Mouse (Mus musculus): Measurements from ENCODE around the gene Timm29. TPM values are rescaled to one million over a fixed set of nuclear protein-coding genes. Genes with fewer than 3 reads are reported as not detected.
A peak's percentile ranks its signal among the peaks of the same experiment; 100 is the strongest.

Gene Timm29
- polyA plus RNA-seq, 1 experiment from 2014 or later = 63.8 TPM

GRCm38 (mm10) chr9:21635639-21636038 lies 43.1 kb downstream of the Timm29 start:
- 92% methylated on average over 7 of the region's 7 CpGs for WGBS
- ATAC-seq (ENCODE audit: insufficient read depth, low FRiP score, low TSS enrichment) (no peak), DNase-seq (ENCODE audit: low spot score) (no peak)
- Histone ChIP-seq H3K27ac (ENCODE audit: low read depth, low read length) (no peak overlapping the region), H3K9ac (ENCODE audit: low read length) (no peak overlapping the region), H3K9me3 (ENCODE audit: control insufficient read depth, low read length) (no peaks in the 10 kb centered on the region), H3K36me3 (ENCODE audit: control insufficient read depth, insufficient read depth, low read length) (peaks cover 41% of the 10 kb centered on the region), H3K4me1 (ENCODE audit: control insufficient read depth, insufficient read depth, low read length) (no peaks in the 10 kb centered on the region; the same call in 1 of the 2 replicates), H3K4me2 (ENCODE audit: low read depth) (no peak overlapping the region), H3K4me3 (ENCODE audit: low read depth, low read length) (no peak overlapping the region), H3K27me3 (ENCODE audit: control insufficient read depth, insufficient read depth, low read length) (no peaks in the 10 kb centered on the region)

- Histone ChIP-seq H3K9me3 (ENCODE audit: control insufficient read depth, low read length) (no peaks in the 10 kb centered on the region), H3K9ac (ENCODE audit: low read length) (no peak overlapping the region), H3K4me2 (ENCODE audit: low read depth) (no peak overlapping the region), H3K27ac (ENCODE audit: low read depth, low read length) (no peak overlapping the region), H3K36me3 (ENCODE audit: control insufficient read depth, insufficient read depth, low read length) (peaks cover 62% of the 10 kb centered on the region), H3K4me1 (ENCODE audit: control insufficient read depth, insufficient read depth, low read length) (no peaks in the 10 kb centered on the region; the same call in 1 of the 2 replicates), H3K4me3 (ENCODE audit: low read depth, low read length) (no peak overlapping the region), H3K27me3 (ENCODE audit: control insufficient read depth, insufficient read depth, low read length) (no peaks in the 10 kb centered on the region)
- DNase-seq (ENCODE audit: low spot score) (no peak), ATAC-seq (ENCODE audit: insufficient read depth, low FRiP score, low TSS enrichment) (no peak)
- 97% methylated on average over 11 of the region's 11 CpGs for WGBS
These were observed 46.5 kb downstream of the Timm29 start for GRCm38 (mm10) chr9:21639031-21639430.

MicroRNA genes within 50 kb of the gene (microRNA counts, 519-probe panel; counts per million panel counts)
- microRNA mmu-miR-1946b = 171 counts per million, percentile 57 among the panel's probes with 10 or more counts

Small RNA genes lying within 50 kb of the gene (microRNA-seq; reads per million reads assigned to microRNA genes)
- not detected for gene Mir1946b

Other genes starting within 250 kb of the Timm29 start
- gene Ilf3, start 224.9 kb upstream of the Timm29 start, polyA plus RNA-seq (2014; fragmentation: Nextera tagmentation; extraction: Ambion mirVana) = 270 and 288 TPM in 2 replicates
- gene Qtrt1, start 180.9 kb upstream of the Timm29 start, polyA plus RNA-seq (2014; fragmentation: Nextera tagmentation; extraction: Ambion mirVana) = 47.8 and 51.8 TPM in 2 replicates
- 66.3 and 69.7 TPM in 2 replicates for gene Dnm2, start 167.8 kb upstream of the Timm29 start, polyA plus RNA-seq (2014; fragmentation: Nextera tagmentation; extraction: Ambion mirVana)
- 69.8 and 77.0 TPM in 2 replicates for gene Tmed1, start 82.5 kb upstream of the Timm29 start, polyA plus RNA-seq (2014; fragmentation: Nextera tagmentation; extraction: Ambion mirVana)
- 1.8 and 2.7 TPM in 2 replicates for gene AB124611, start 66.5 kb upstream of the Timm29 start, polyA plus RNA-seq (2014; fragmentation: Nextera tagmentation; extraction: Ambion mirVana)
- gene Carm1, start 45.8 kb upstream of the Timm29 start, polyA plus RNA-seq (2014; fragmentation: Nextera tagmentation; extraction: Ambion mirVana) = 81.4 and 84.6 TPM in 2 replicates
- gene Yipf2, start 106 bp downstream of the Timm29 start, polyA plus RNA-seq (2014; fragmentation: Nextera tagmentation; extraction: Ambion mirVana) = 13.8 and 17.5 TPM in 2 replicates
- gene Smarca4, start 23.4 kb downstream of the Timm29 start, polyA plus RNA-seq (2014; fragmentation: Nextera tagmentation; extraction: Ambion mirVana) = 172 and 175 TPM in 2 replicates
- gene Ldlr, start 130.8 kb downstream of the Timm29 start, polyA plus RNA-seq (2014; fragmentation: Nextera tagmentation; extraction: Ambion mirVana) = 18.7 and 22.5 TPM in 2 replicates
- 116 and 117 TPM in 2 replicates for gene Spc24, start 167.6 kb downstream of the Timm29 start, polyA plus RNA-seq (2014; fragmentation: Nextera tagmentation; extraction: Ambion mirVana)
- 3.7 and 4.5 TPM in 2 replicates for gene Kank2, start 206.0 kb downstream of the Timm29 start, polyA plus RNA-seq (2014; fragmentation: Nextera tagmentation; extraction: Ambion mirVana)
- gene Angptl8, start 242.8 kb downstream of the Timm29 start, polyA plus RNA-seq (2014; fragmentation: Nextera tagmentation; extraction: Ambion mirVana) = not detected in 2 replicates